Mouse (Mus musculus): ENCODE results near the gene Ifna5. TPM values are rescaled to one million over a fixed set of nuclear protein-coding genes. Genes with fewer than 3 reads are reported as not detected.
"Not testable (repeated sequence)": the region's sequence is repeated elsewhere in the genome, so short reads cannot be mapped to it uniquely, and the experiment has no call there.

The Ifna5 gene
- not detected in 2 replicates for polyA plus RNA-seq (2015; fragmentation: Nextera tagmentation; extraction: Ambion mirVana)

GRCm38 (mm10) chr4:88835225-88835624, at the start of gene Ifna5:
Gene Ifna5, plus strand, starts transcription at chr4:88835525.
- 94% methylated on average over 1 of the region's 1 CpGs for WGBS
- H3K9ac ChIP-seq (ENCODE audit: low read depth, low read length) = not testable (repeated sequence)

GRCm38 (mm10) chr4:88788402-88788801, 46.9 kb upstream of the Ifna5 start, which contains the start of gene Gm13277:
Gene Gm13277, plus strand, starts transcription at chr4:88788632.
- no CpG with 5 or more reads among the region's 28 CpGs for WGBS
- not testable (repeated sequence) for H3K9me3 ChIP-seq (replicated peaks; ENCODE audit: control insufficient read depth, low read length, poor library complexity, severe bottlenecking); H3K4me1 ChIP-seq (ENCODE audit: control insufficient read depth, insufficient read depth, low read length); H3K4me2 ChIP-seq (ENCODE audit: low read length); H3K36me3 ChIP-seq (ENCODE audit: control insufficient read depth, insufficient read depth, low read length); H3K27me3 ChIP-seq (ENCODE audit: control insufficient read depth, insufficient read depth, low read depth, low read length); H3K27ac ChIP-seq (ENCODE audit: low read length); H3K4me3 ChIP-seq (ENCODE audit: low read depth, low read length); ATAC-seq; H3K9ac ChIP-seq (ENCODE audit: low read depth, low read length)

More at GRCm38 (mm10) chr4:88835225-88835624, at the start of gene Ifna5:
- not testable (repeated sequence) for H3K36me3 ChIP-seq (ENCODE audit: control insufficient read depth, insufficient read depth, low read length); H3K4me1 ChIP-seq (ENCODE audit: control insufficient read depth, insufficient read depth, low read length); H3K27me3 ChIP-seq (ENCODE audit: control insufficient read depth, insufficient read depth, low read depth, low read length); H3K9me3 ChIP-seq (replicated peaks; ENCODE audit: control insufficient read depth, low read length, poor library complexity, severe bottlenecking); H3K4me3 ChIP-seq (ENCODE audit: low read depth, low read length); H3K4me2 ChIP-seq (ENCODE audit: low read length); H3K27ac ChIP-seq (ENCODE audit: low read length); ATAC-seq

GRCm38 (mm10) chr4:88791250-88791649, 44.1 kb upstream of the Ifna5 start, which contains the start of gene Gm13278:
Gene Gm13278, plus strand, starts transcription at chr4:88791550.
- not testable (repeated sequence) for H3K4me1 ChIP-seq (ENCODE audit: control insufficient read depth, insufficient read depth, low read length); H3K4me2 ChIP-seq (ENCODE audit: low read length); H3K9me3 ChIP-seq (replicated peaks; ENCODE audit: control insufficient read depth, low read length, poor library complexity, severe bottlenecking); H3K36me3 ChIP-seq (ENCODE audit: control insufficient read depth, insufficient read depth, low read length); H3K4me3 ChIP-seq (ENCODE audit: low read depth, low read length); H3K27ac ChIP-seq (ENCODE audit: low read length); ATAC-seq; H3K9ac ChIP-seq (ENCODE audit: low read depth, low read length); H3K27me3 ChIP-seq (ENCODE audit: control insufficient read depth, insufficient read depth, low read depth, low read length)
- WGBS = no CpG with 5 or more reads among the region's 28 CpGs

- not testable (repeated sequence) for H3K4me2 ChIP-seq (ENCODE audit: low read length); H3K36me3 ChIP-seq (ENCODE audit: control insufficient read depth, insufficient read depth, low read length); H3K4me1 ChIP-seq (ENCODE audit: control insufficient read depth, insufficient read depth, low read length); H3K9ac ChIP-seq (ENCODE audit: low read depth, low read length); H3K9me3 ChIP-seq (replicated peaks; ENCODE audit: control insufficient read depth, low read length, poor library complexity, severe bottlenecking); ATAC-seq; H3K27me3 ChIP-seq (ENCODE audit: control insufficient read depth, insufficient read depth, low read depth, low read length); H3K27ac ChIP-seq (ENCODE audit: low read length); H3K4me3 ChIP-seq (ENCODE audit: low read depth, low read length)
- 0% methylated on average over 1 of the region's 52 CpGs for WGBS
Measured at GRCm38 (mm10) chr4:88793936-88794675, 41.2 kb upstream of the Ifna5 start, which contains the start of gene Gm13275. Gene Gm13275, plus strand, starts transcription at chr4:88794487.

- H3K27me3 ChIP-seq (ENCODE audit: control insufficient read depth, insufficient read depth, low read depth, low read length); H3K9ac ChIP-seq (ENCODE audit: low read depth, low read length); H3K9me3 ChIP-seq (replicated peaks; ENCODE audit: control insufficient read depth, low read length, poor library complexity, severe bottlenecking); H3K27ac ChIP-seq (ENCODE audit: low read length); H3K4me1 ChIP-seq (ENCODE audit: control insufficient read depth, insufficient read depth, low read length); H3K36me3 ChIP-seq (ENCODE audit: control insufficient read depth, insufficient read depth, low read length); H3K4me2 ChIP-seq (ENCODE audit: low read length); ATAC-seq; H3K4me3 ChIP-seq (ENCODE audit: low read depth, low read length): not testable (repeated sequence)
- no CpG with 5 or more reads among the region's 28 CpGs for WGBS
Measured at GRCm38 (mm10) chr4:88797097-88797496, 38.2 kb upstream of the Ifna5 start, which contains the start of gene Gm13279. Gene Gm13279, plus strand, starts transcription at chr4:88797397.

GRCm38 (mm10) chr4:88799365-88799764, 36.0 kb upstream of the Ifna5 start, which contains the start of gene Gm13285:
Gene Gm13285, plus strand, starts transcription at chr4:88799665.
- H3K27ac ChIP-seq (ENCODE audit: low read length); H3K27me3 ChIP-seq (ENCODE audit: control insufficient read depth, insufficient read depth, low read depth, low read length); H3K36me3 ChIP-seq (ENCODE audit: control insufficient read depth, insufficient read depth, low read length); H3K4me1 ChIP-seq (ENCODE audit: control insufficient read depth, insufficient read depth, low read length); H3K9me3 ChIP-seq (replicated peaks; ENCODE audit: control insufficient read depth, low read length, poor library complexity, severe bottlenecking); H3K4me2 ChIP-seq (ENCODE audit: low read length); H3K9ac ChIP-seq (ENCODE audit: low read depth, low read length); H3K4me3 ChIP-seq (ENCODE audit: low read depth, low read length); ATAC-seq: not testable (repeated sequence)
- 9% methylated on average over 4 of the region's 7 CpGs for WGBS

GRCm38 (mm10) chr4:88802954-88803353, 32.4 kb upstream of the Ifna5 start, which contains the start of gene Gm13287:
Gene Gm13287, plus strand, starts transcription at chr4:88803254.
- H3K4me1 ChIP-seq (ENCODE audit: control insufficient read depth, insufficient read depth, low read length); H3K4me3 ChIP-seq (ENCODE audit: low read depth, low read length); H3K27me3 ChIP-seq (ENCODE audit: control insufficient read depth, insufficient read depth, low read depth, low read length); H3K9me3 ChIP-seq (replicated peaks; ENCODE audit: control insufficient read depth, low read length, poor library complexity, severe bottlenecking); H3K4me2 ChIP-seq (ENCODE audit: low read length); H3K27ac ChIP-seq (ENCODE audit: low read length); H3K36me3 ChIP-seq (ENCODE audit: control insufficient read depth, insufficient read depth, low read length); H3K9ac ChIP-seq (ENCODE audit: low read depth, low read length); ATAC-seq: not testable (repeated sequence)
- WGBS = no CpG with 5 or more reads among the region's 29 CpGs

GRCm38 (mm10) chr4:88805231-88805630, 30.1 kb upstream of the Ifna5 start, which contains the start of gene Gm13288:
Gene Gm13288, plus strand, starts transcription at chr4:88805531.
- Histone ChIP-seq H3K4me3 (ENCODE audit: low read depth, low read length) (peak within 1 kb of the TSS; percentile 24; the same call in 1 of the 2 replicates), H3K4me2 (ENCODE audit: low read length) (peak within 1 kb of the TSS; percentile 45)
- not testable (repeated sequence) for H3K9me3 ChIP-seq (replicated peaks; ENCODE audit: control insufficient read depth, low read length, poor library complexity, severe bottlenecking); ATAC-seq; H3K4me1 ChIP-seq (ENCODE audit: control insufficient read depth, insufficient read depth, low read length); H3K9ac ChIP-seq (ENCODE audit: low read depth, low read length); H3K27ac ChIP-seq (ENCODE audit: low read length); H3K27me3 ChIP-seq (ENCODE audit: control insufficient read depth, insufficient read depth, low read depth, low read length); H3K36me3 ChIP-seq (ENCODE audit: control insufficient read depth, insufficient read depth, low read length)
- WGBS = no CpG with 5 or more reads among the region's 8 CpGs

GRCm38 (mm10) chr4:88805761-88806160, 29.6 kb upstream of the Ifna5 start:
- H3K36me3 ChIP-seq (ENCODE audit: control insufficient read depth, insufficient read depth, low read length); H3K9me3 ChIP-seq (replicated peaks; ENCODE audit: control insufficient read depth, low read length, poor library complexity, severe bottlenecking); H3K27ac ChIP-seq (ENCODE audit: low read length); H3K4me1 ChIP-seq (ENCODE audit: control insufficient read depth, insufficient read depth, low read length); ATAC-seq; H3K27me3 ChIP-seq (ENCODE audit: control insufficient read depth, insufficient read depth, low read depth, low read length); H3K9ac ChIP-seq (ENCODE audit: low read depth, low read length): not testable (repeated sequence)
- no CpG with 5 or more reads among the region's 34 CpGs for WGBS
- peak overlapping the region; percentile 24; the same call in 1 of the 2 replicates for H3K4me3 ChIP-seq (ENCODE audit: low read depth, low read length)
- peak overlapping the region; percentile 45 for H3K4me2 ChIP-seq (ENCODE audit: low read length)
